ENCODE assay signal across 9 mouse cellular contexts in the genomic region with DNA sequence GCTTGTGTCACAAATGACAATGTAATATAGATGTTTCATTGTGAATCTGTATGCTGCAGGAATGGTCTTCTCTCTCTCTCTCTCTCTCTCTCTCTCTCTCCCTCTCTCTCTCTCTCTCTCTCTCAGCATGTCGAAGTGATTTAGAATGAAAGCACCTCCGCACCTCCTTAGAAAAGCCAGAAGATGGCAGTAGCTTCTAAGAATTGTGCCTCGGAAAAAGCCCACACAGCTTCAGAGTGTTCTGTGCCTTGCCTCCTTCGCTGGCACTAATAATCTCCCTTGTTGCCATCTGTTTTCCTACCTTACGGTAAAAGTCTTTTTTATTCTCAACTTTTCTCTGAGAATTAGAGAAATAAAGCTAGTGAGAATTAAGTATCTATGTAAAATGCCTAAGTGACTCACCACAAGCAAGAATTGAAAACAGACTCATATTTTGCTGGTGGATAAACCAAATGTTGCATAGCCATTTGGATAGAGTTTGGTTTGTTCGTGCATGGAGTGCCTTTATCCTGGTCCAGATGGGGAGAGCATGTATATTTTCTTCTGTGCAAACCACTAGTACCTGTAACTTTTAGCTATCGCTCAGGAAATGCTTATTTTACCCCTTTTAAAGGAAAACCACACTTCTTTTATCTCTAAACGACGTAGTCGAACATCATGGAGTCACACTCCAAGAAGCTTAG.
A peak's percentile ranks its signal among the peaks of the same experiment; 100 is the strongest.
DNase-seq lines count a peak whose midpoint lies in the region; ATAC-seq and TF ChIP-seq lines count a peak whose summit lies in the region.
"Had no signal": no experiment of that assay in that cellular context is flagged by ENCODE, and none has a peak within 500 bp of the region (broad histone marks: within the 10 kb centered on the region; RNA-seq: fewer than 3 reads in every experiment).

No protein-coding gene starts in this region.

- H3K9me3 ChIP-seq in forebrain, embryonic 11.5 days (ENCODE audit: control insufficient read depth, low read length), result no peaks in the 10 kb centered on the region
- no peaks in the 10 kb centered on the region for H3K9me3 ChIP-seq in forebrain, embryonic 10.5 days
- H3K9me3 ChIP-seq in neural tube, embryonic 11.5 days (ENCODE audit: control insufficient read depth, low read length), result no peaks in the 10 kb centered on the region
- H3K9me3 ChIP-seq in hindbrain, embryonic 16.5 days (ENCODE audit: control insufficient read depth, low read length), result no peaks in the 10 kb centered on the region
- no peaks in the 10 kb centered on the region for H3K9me3 ChIP-seq in stomach, postnatal 0 days (ENCODE audit: control insufficient read depth, low read length)

- DNase-seq in forebrain, embryonic 11.5 days (ENCODE audit: low spot score), result no peak
- no peak for DNase-seq in forebrain, embryonic 10.5 days (ENCODE audit: extremely low spot score, low spot score)
- DNase-seq in neural tube, embryonic 11.5 days (ENCODE audit: low spot score), result peak; percentile 20
- no peak for DNase-seq in neural tube, embryonic 10.5 days (ENCODE audit: extremely low spot score, low spot score)
- DNase-seq in stomach, postnatal 0 days (ENCODE audit: low spot score), result no peak
- DNase-seq in natural killer cell, adult 2 months (ENCODE audit: low spot score in 2 of 2), result no peak

- no peaks in the 10 kb centered on the region for H3K4me1 ChIP-seq in forebrain, embryonic 11.5 days (replicated peaks; ENCODE audit: control insufficient read depth, insufficient read depth, low read length)
- no peaks in the 10 kb centered on the region for H3K4me1 ChIP-seq in forebrain, embryonic 10.5 days
- no peaks in the 10 kb centered on the region for H3K4me1 ChIP-seq in neural tube, embryonic 11.5 days (ENCODE audit: control insufficient read depth, insufficient read depth, low read length)
- H3K4me1 ChIP-seq in hindbrain, embryonic 16.5 days (ENCODE audit: control insufficient read depth, insufficient read depth, low read depth, low read length), result no peaks in the 10 kb centered on the region
- no peaks in the 10 kb centered on the region for H3K4me1 ChIP-seq in stomach, postnatal 0 days (replicated peaks; ENCODE audit: control insufficient read depth, insufficient read depth)
- H3K4me1 ChIP-seq: megakaryocyte, embryonic 14.5 days had no signal

- H3K9ac ChIP-seq in forebrain, embryonic 11.5 days (ENCODE audit: low read length), result no peak overlapping the region
- H3K9ac ChIP-seq in neural tube, embryonic 11.5 days (ENCODE audit: low read length), result no peak overlapping the region
- H3K9ac ChIP-seq in hindbrain, embryonic 16.5 days (ENCODE audit: low read depth, low read length), result no peak overlapping the region
- no peak overlapping the region for H3K9ac ChIP-seq in stomach, postnatal 0 days (ENCODE audit: low read length)

- H3K27ac ChIP-seq in forebrain, embryonic 11.5 days (ENCODE audit: low read depth, low read length), result no peak overlapping the region
- no peak overlapping the region for H3K27ac ChIP-seq in forebrain, embryonic 10.5 days
- no peak overlapping the region for H3K27ac ChIP-seq in neural tube, embryonic 11.5 days (ENCODE audit: low read depth, low read length)
- no peak overlapping the region for H3K27ac ChIP-seq in hindbrain, embryonic 16.5 days (ENCODE audit: low read depth, low read length)
- H3K27ac ChIP-seq in stomach, postnatal 0 days (replicated peaks), result no peak overlapping the region

- H3K4me3 ChIP-seq in forebrain, embryonic 11.5 days (ENCODE audit: low read depth, low read length), result no peak overlapping the region
- no peak overlapping the region for H3K4me3 ChIP-seq in forebrain, embryonic 10.5 days
- no peak overlapping the region for H3K4me3 ChIP-seq in neural tube, embryonic 11.5 days (ENCODE audit: low read depth, low read length)
- no peak overlapping the region for H3K4me3 ChIP-seq in hindbrain, embryonic 16.5 days (ENCODE audit: low read length)
- H3K4me3 ChIP-seq in stomach, postnatal 0 days (ENCODE audit: low read depth, low read length), result no peak overlapping the region
- H3K4me3 ChIP-seq: megakaryocyte, embryonic 14.5 days had no signal

- H3K36me3 ChIP-seq in forebrain, embryonic 11.5 days (ENCODE audit: control insufficient read depth, insufficient read depth, low read length), result no peaks in the 10 kb centered on the region
- H3K36me3 ChIP-seq in forebrain, embryonic 10.5 days (replicated peaks), result no peaks in the 10 kb centered on the region
- no peaks in the 10 kb centered on the region for H3K36me3 ChIP-seq in neural tube, embryonic 11.5 days (ENCODE audit: control insufficient read depth, insufficient read depth, low read length)
- H3K36me3 ChIP-seq in hindbrain, embryonic 16.5 days (ENCODE audit: control insufficient read depth, insufficient read depth, low read length), result no peaks in the 10 kb centered on the region
- H3K36me3 ChIP-seq in stomach, postnatal 0 days (ENCODE audit: control insufficient read depth, insufficient read depth, low read length), result no peaks in the 10 kb centered on the region

- ATAC-seq in forebrain, embryonic 11.5 days (replicated peaks; ENCODE audit: low FRiP score), result peak; percentile 71; the same call in 1 of the 2 replicates
- ATAC-seq in neural tube, embryonic 11.5 days (ENCODE audit: insufficient read depth, low FRiP score, low TSS enrichment), result no peak
- ATAC-seq in hindbrain, embryonic 16.5 days, result peak; percentile 96
- no peak for ATAC-seq in stomach, postnatal 0 days (ENCODE audit: low FRiP score, low TSS enrichment)
- no peak for ATAC-seq in megakaryocyte-erythroid progenitor cell, adult 5-6 weeks (replicated peaks; ENCODE audit: low FRiP score, low TSS enrichment, poor library complexity, severe bottlenecking)

- no peaks in the 10 kb centered on the region for H3K27me3 ChIP-seq in forebrain, embryonic 11.5 days (ENCODE audit: control insufficient read depth, insufficient read depth, low read length)
- no peaks in the 10 kb centered on the region for H3K27me3 ChIP-seq in forebrain, embryonic 10.5 days (ENCODE audit: poor library complexity, severe bottlenecking)
- H3K27me3 ChIP-seq in neural tube, embryonic 11.5 days (ENCODE audit: control insufficient read depth, insufficient read depth, low read length), result no peaks in the 10 kb centered on the region
- H3K27me3 ChIP-seq in hindbrain, embryonic 16.5 days (replicated peaks; ENCODE audit: control insufficient read depth, insufficient read depth, low read length), result no peaks in the 10 kb centered on the region
- H3K27me3 ChIP-seq in stomach, postnatal 0 days (ENCODE audit: control insufficient read depth, insufficient read depth, low read length), result no peaks in the 10 kb centered on the region
- H3K27me3 ChIP-seq: megakaryocyte, embryonic 14.5 days had no signal

- WGBS in forebrain, embryonic 11.5 days, result 49% methylated on average over 10 of the region's 10 CpGs
- WGBS in forebrain, embryonic 10.5 days, result 57% methylated on average over 10 of the region's 10 CpGs
- 48% methylated on average over 10 of the region's 10 CpGs for WGBS in neural tube, embryonic 11.5 days
- 41% methylated on average over 10 of the region's 10 CpGs for WGBS in hindbrain, embryonic 16.5 days
- 40% methylated on average over 10 of the region's 10 CpGs for WGBS in stomach, postnatal 0 days

- TF ChIP-seq EP300 in stomach, postnatal 0 days (optimal IDR thresholded peaks at IDR 0.05), result no peak

- H3K4me2 ChIP-seq in forebrain, embryonic 11.5 days (ENCODE audit: low read depth, low read length, severe bottlenecking), result no peak overlapping the region
- H3K4me2 ChIP-seq in neural tube, embryonic 11.5 days (ENCODE audit: low read depth), result no peak overlapping the region
- no peak overlapping the region for H3K4me2 ChIP-seq in hindbrain, embryonic 16.5 days (ENCODE audit: low read length)
- H3K4me2 ChIP-seq in stomach, postnatal 0 days (replicated peaks; ENCODE audit: low read depth), result no peak overlapping the region

- peak; percentile 72 for TF ChIP-seq CTCF in stomach, postnatal 0 days (IDR thresholded peaks at IDR 0.05; ENCODE audit: low read depth)

Comparison
In these comparisons a context has a peak if more than half of its experiments do, and no peak if none do; other contexts are left out.
1. ATAC-seq: peak in forebrain, embryonic 11.5 days (single experiment) and hindbrain, embryonic 16.5 days (single experiment); none in neural tube, embryonic 11.5 days (single experiment), stomach, postnatal 0 days (single experiment) and megakaryocyte-erythroid progenitor cell, adult 5-6 weeks (single experiment).